Mouse (Mus musculus): ENCODE data around the gene Cyp8b1.

DNA sequence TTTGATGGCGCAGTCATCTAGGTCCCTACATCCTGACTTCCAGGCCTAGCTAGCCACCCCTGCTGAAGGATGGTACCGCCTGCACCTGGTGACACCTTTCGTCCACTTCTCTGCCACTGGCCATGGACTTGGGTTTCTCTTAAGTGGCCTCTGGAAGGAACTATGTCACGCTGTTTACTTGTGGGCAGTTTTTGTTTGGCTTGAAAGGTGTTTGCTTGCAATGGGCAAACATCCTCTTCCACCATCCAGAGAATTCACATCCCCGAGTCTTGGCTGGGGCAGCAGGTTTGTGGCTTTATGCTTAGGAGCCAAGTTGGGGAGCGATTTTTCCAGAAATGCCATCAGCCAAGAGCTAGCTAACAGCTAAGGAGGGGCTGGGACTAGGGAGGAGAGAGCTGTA is 36.5 kb upstream of the Cyp8b1 start:
- TF ChIP-seq CTCF (IDR thresholded peaks at IDR 0.05; ENCODE audit: borderline replicate concordance, extremely low read depth, insufficient read depth, insufficient read length) (no peak), POLR2A (IDR thresholded peaks at IDR 0.05; ENCODE audit: borderline replicate concordance, extremely low read depth, insufficient read depth, insufficient read length, poor library complexity, severe bottlenecking) (no peak)

All from brain, embryonic 14.5 days (tissue).